Comparison of ENCODE assay signal across 11 mouse cellular contexts in the genomic region with DNA sequence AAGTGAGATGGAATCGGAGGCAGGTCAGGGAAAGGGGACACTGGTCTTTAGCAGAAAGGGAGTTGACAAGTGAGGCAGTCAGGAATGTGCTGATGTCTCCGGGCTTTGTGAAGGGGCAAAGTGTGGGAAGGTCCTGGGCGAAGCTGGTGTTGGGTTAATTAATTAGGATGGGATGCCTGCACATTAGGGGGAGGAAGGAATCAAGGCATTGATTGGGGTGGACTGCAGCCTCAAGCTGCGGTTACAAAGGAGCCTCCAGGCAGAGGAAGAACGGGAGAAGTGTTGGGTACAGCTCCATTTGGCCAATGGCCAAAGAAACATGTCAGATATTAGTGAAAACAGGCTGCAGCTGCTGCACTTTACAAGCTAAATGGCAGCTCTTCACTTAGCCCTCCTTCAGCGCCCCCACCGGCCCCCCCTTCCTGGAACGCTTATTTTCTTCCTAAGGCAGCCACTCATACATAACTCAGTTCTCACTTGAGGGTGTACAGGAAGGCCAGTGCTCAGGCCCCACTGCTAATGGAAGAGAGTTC. TPM values are rescaled to one million over a fixed set of nuclear protein-coding genes. Genes with fewer than 3 reads are reported as not detected.
DNase-seq lines count a peak whose midpoint lies in the region; ATAC-seq lines count a peak whose summit lies in the region.
"Had no signal": no experiment of that assay in that cellular context is flagged by ENCODE, and none has a peak within 500 bp of the region (broad histone marks: within the 10 kb centered on the region; RNA-seq: fewer than 3 reads in every experiment).

No protein-coding gene starts in this region.

- peak; percentile 42 to 44 for DNase-seq in heart, adult 18-20 months
- peak; percentile 5 for DNase-seq in brain, adult 2 months (ENCODE audit: low read depth, low spot score)
- DNase-seq in kidney, postnatal 4 days = peak; percentile 81 to 86
- no peak for DNase-seq in thymus, postnatal 0 days (ENCODE audit: low spot score)
- DNase-seq in urinary bladder, postnatal 36 days (ENCODE audit: low spot score in 2 of 2) = no peak
- no peak for DNase-seq in adrenal gland, postnatal 4 days (ENCODE audit: low spot score in 2 of 2)

- ATAC-seq in heart, embryonic 11.5 days (replicated peaks; ENCODE audit: insufficient number of reproducible peaks, low FRiP score, low TSS enrichment) = no peak
- 0 out of 2 replicates have a peak, but pooled peaks have one; percentile 31 for ATAC-seq in heart, embryonic 15.5 days (replicated peaks; ENCODE audit: insufficient number of reproducible peaks, insufficient read depth, low FRiP score, low read depth)
- ATAC-seq: activated CD4-positive, CD25-positive, alpha-beta regulatory T cell, adult 4 months had no signal

- H3K4me3 ChIP-seq in heart, embryonic 11.5 days (ENCODE audit: low read depth, low read length) = no peak overlapping the region
- H3K4me3 ChIP-seq in heart, embryonic 15.5 days = no peak overlapping the region
- H3K4me3 ChIP-seq: embryonic facial prominence, embryonic 13.5 days; megakaryocyte, embryonic 14.5 days had no signal

- no peak overlapping the region for H3K4me2 ChIP-seq in heart, embryonic 11.5 days
- 0 out of 2 replicates have a peak overlapping the region, but pooled peaks have one; percentile 6 for H3K4me2 ChIP-seq in heart, embryonic 15.5 days
- H3K4me2 ChIP-seq: embryonic facial prominence, embryonic 13.5 days had no signal

- no peaks in the 10 kb centered on the region for H3K27me3 ChIP-seq in heart, embryonic 11.5 days (ENCODE audit: control insufficient read depth, insufficient read depth, low read length)
- no peaks in the 10 kb centered on the region for H3K27me3 ChIP-seq in heart, embryonic 15.5 days
- H3K27me3 ChIP-seq: embryonic facial prominence, embryonic 13.5 days; megakaryocyte, embryonic 14.5 days had no signal

- peaks cover 5% of the 10 kb centered on the region; the same call in 1 of the 2 replicates for H3K4me1 ChIP-seq in heart, embryonic 11.5 days (ENCODE audit: control insufficient read depth, insufficient read depth, low read length)
- H3K4me1 ChIP-seq in heart, embryonic 15.5 days (replicated peaks) = peaks cover 9% of the 10 kb centered on the region
- H3K4me1 ChIP-seq: megakaryocyte, embryonic 14.5 days had no signal

- H3K9ac ChIP-seq in heart, embryonic 11.5 days (ENCODE audit: low read depth, low read length) = no peak overlapping the region
- 0 out of 2 replicates have a peak overlapping the region, but pooled peaks have one; percentile 2 for H3K9ac ChIP-seq in heart, embryonic 15.5 days
- H3K9ac ChIP-seq: embryonic facial prominence, embryonic 13.5 days had no signal

- no peak overlapping the region for H3K27ac ChIP-seq in heart, embryonic 11.5 days (ENCODE audit: low read depth, low read length)
- no peak overlapping the region for H3K27ac ChIP-seq in heart, embryonic 15.5 days
- H3K27ac ChIP-seq: embryonic facial prominence, embryonic 13.5 days had no signal

- H3K9me3 ChIP-seq in heart, embryonic 11.5 days (replicated peaks; ENCODE audit: control insufficient read depth, low read length) = no peaks in the 10 kb centered on the region
- H3K9me3 ChIP-seq in heart, embryonic 15.5 days (replicated peaks) = no peaks in the 10 kb centered on the region
- H3K9me3 ChIP-seq: embryonic facial prominence, embryonic 13.5 days; megakaryocyte, embryonic 14.5 days had no signal

- WGBS in heart, embryonic 11.5 days (ENCODE audit: insufficient replicate concordance) = 19% methylated on average over 8 of the region's 8 CpGs
- 16% methylated on average over 8 of the region's 8 CpGs for WGBS in heart, embryonic 15.5 days

- H3K36me3 ChIP-seq in heart, embryonic 11.5 days (ENCODE audit: control insufficient read depth, insufficient read depth, low read length) = no peaks in the 10 kb centered on the region
- no peaks in the 10 kb centered on the region for H3K36me3 ChIP-seq in heart, embryonic 15.5 days
- H3K36me3 ChIP-seq: embryonic facial prominence, embryonic 13.5 days had no signal

RNA-seq across cellular contexts. Expression of a gene that starts 48.5 kb away (rescaled TPM):
- total RNA-seq in heart, adult 18-20 months (2021) = 1 to 10 TPM; 7.0 to 7.7 TPM
- polyA plus RNA-seq in heart, embryonic 11.5 days (2014; fragmentation: Nextera tagmentation; extraction: Ambion mirVana) = 81.8 and 84.8 TPM in 2 replicates
- polyA plus RNA-seq in heart, embryonic 15.5 days (2015; fragmentation: Nextera tagmentation; extraction: Ambion mirVana) = 57.9 and 59.4 TPM in 2 replicates
- polyA plus RNA-seq in thymus, postnatal 0 days (2015; fragmentation: Nextera tagmentation; extraction: Ambion mirVana) = 0.82 and 0.94 TPM in 2 replicates
- total RNA-seq in adrenal gland, postnatal 4 days (2021) = 10 to 100 TPM; 32.6 to 58.5 TPM
- polyA plus RNA-seq: activated CD4-positive, CD25-positive, alpha-beta regulatory T cell, adult 4 months had no signal

Comparison
In these comparisons a context has a peak if more than half of its experiments do, and no peak if none do; other contexts are left out.
1. DNase-seq: peak in heart, adult 18-20 months (2 of 2), brain, adult 2 months (single experiment) and kidney, postnatal 4 days (2 of 2); none in thymus, postnatal 0 days (single experiment), urinary bladder, postnatal 36 days (0 of 2) and adrenal gland, postnatal 4 days (0 of 2).
2. RNA of a gene that starts 48.5 kb away (polyA plus RNA-seq): 81.8 to 84.8 TPM in heart, embryonic 11.5 days and 57.9 to 59.4 TPM in heart, embryonic 15.5 days; 0.82 to 0.94 TPM in thymus, postnatal 0 days; every median in the first group is over 10 times any median in the second.